Mouse (Mus musculus) neural tube, embryonic 11.5 days (tissue): ENCODE measurements around the gene Ptpdc1. TPM values are rescaled to one million over a fixed set of nuclear protein-coding genes. Genes with fewer than 3 reads are reported as not detected.
A peak's percentile ranks its signal among the peaks of the same experiment; 100 is the strongest.

Source experiments
- ATAC-seq: fragments of 200-750 bp; cut with Nextera tagmentation; 2 replicates; pipeline ENCODE4 v1.8.0; 2017; ENCODE audit warnings: moderate number of reproducible peaks, mild to moderate bottlenecking, moderate TSS enrichment, moderate library complexity; ENCODE audit not compliant: insufficient read depth, low FRiP score, low TSS enrichment
- DNase-seq: peaks from one replicate; pipeline ENCODE4 v3.0.0-alpha.2; 2015; ENCODE audit warnings: low spot score
- H3K27ac ChIP-seq: fragments of 300-500 bp; sonication (generic); 2 replicates; pipeline ENCODE4 v1.5.1; 2014; ENCODE audit warnings: low read depth, mild to moderate bottlenecking, low read length
- H3K27me3 ChIP-seq: fragments of 300-500 bp; sonication (generic); 2 replicates; pipeline ENCODE4 v1.6.1; 2014; ENCODE audit warnings: mild to moderate bottlenecking, low read length, mixed read lengths; ENCODE audit not compliant: control insufficient read depth, insufficient read depth
- H3K36me3 ChIP-seq: fragments of 300-500 bp; sonication (generic); 2 replicates; pipeline ENCODE4 v1.6.1; 2014; ENCODE audit warnings: mild to moderate bottlenecking, low read length, moderate library complexity, mixed read lengths; ENCODE audit not compliant: control insufficient read depth, insufficient read depth
- H3K4me1 ChIP-seq: fragments of 300-500 bp; sonication (generic); 2 replicates; pipeline ENCODE4 v1.6.1; 2014; ENCODE audit warnings: low read length, mixed read lengths; ENCODE audit not compliant: control insufficient read depth, insufficient read depth
- H3K4me2 ChIP-seq: fragments of 300-500 bp; sonication (generic); 2 replicates; pipeline ENCODE4 v1.6.1; 2014; ENCODE audit warnings: low read depth, mild to moderate bottlenecking, moderate library complexity
- H3K4me3 ChIP-seq: fragments of 300-500 bp; sonication (generic); 2 replicates; pipeline ENCODE4 v1.5.1; 2014; ENCODE audit warnings: low read depth, low read length
- H3K9ac ChIP-seq: fragments of 300-500 bp; sonication (generic); 2 replicates; pipeline ENCODE4 v1.6.1; 2014; ENCODE audit warnings: mild to moderate bottlenecking, low read length
- H3K9me3 ChIP-seq: fragments of 300-500 bp; sonication (generic); 2 replicates; pipeline ENCODE4 v1.6.1; 2016; ENCODE audit warnings: low read length; ENCODE audit not compliant: control insufficient read depth
- WGBS: fragments of 180-500 bp; shearing (Covaris S2); extraction: QIAGEN DNeasy Blood & Tissue Kit; methylation state at CpG from one replicate; pipeline ENCODE4 v1.1.7; 2014; 5-methylcytosine and 5-hydroxymethylcytosine counted together
- polyA plus RNA-seq: library from polyadenylated mRNA; unstranded; fragments of >200 nt; fragmentation: Nextera tagmentation; extraction: Ambion mirVana; gene quantifications from 2 replicates; pipeline ENCODE4 v1.2.1, GENCODE M21; 2014

Gene Ptpdc1
- polyA plus RNA-seq, 1 experiment from 2014 or later, result 14.5 TPM

- Histone ChIP-seq H3K4me2 (no peak overlapping the region), H3K27ac (no peak overlapping the region), H3K9me3 (no peaks in the 10 kb centered on the region), H3K4me1 (peaks cover 4% of the 10 kb centered on the region; the same call in 1 of the 2 replicates), H3K27me3 (no peaks in the 10 kb centered on the region), H3K4me3 (no peak overlapping the region), H3K9ac (no peak overlapping the region), H3K36me3 (no peaks in the 10 kb centered on the region)
- 93% methylated on average over 1 of the region's 1 CpGs for WGBS
- ATAC-seq, result no peak
- no peak for DNase-seq
Measured at GRCm38 (mm10) chr13:48572127-48572526, 53.3 kb downstream of the Ptpdc1 start.

- WGBS, result 77% methylated on average over 5 of the region's 5 CpGs
- no peak overlapping the region for H3K4me3 ChIP-seq
- H3K4me1 ChIP-seq, result peaks cover 4% of the 10 kb centered on the region; the same call in 1 of the 2 replicates
- no peaks in the 10 kb centered on the region for H3K36me3 ChIP-seq
- no peak for DNase-seq
- ATAC-seq, result no peak
- no peak overlapping the region for H3K27ac ChIP-seq
- no peaks in the 10 kb centered on the region for H3K9me3 ChIP-seq
- no peak overlapping the region for H3K9ac ChIP-seq
- no peaks in the 10 kb centered on the region for H3K27me3 ChIP-seq
- H3K4me2 ChIP-seq, result no peak overlapping the region
Measured at GRCm38 (mm10) chr13:48571298-48571697, 54.2 kb downstream of the Ptpdc1 start.

GRCm38 (mm10) chr13:48569576-48570132 lies 55.8 kb downstream of the Ptpdc1 start:
- Histone ChIP-seq H3K9me3 (no peaks in the 10 kb centered on the region), H3K4me1 (peaks cover 4% of the 10 kb centered on the region; the same call in 1 of the 2 replicates), H3K27me3 (no peaks in the 10 kb centered on the region), H3K36me3 (no peaks in the 10 kb centered on the region), H3K4me3 (no peak overlapping the region), H3K27ac (no peak overlapping the region), H3K4me2 (no peak overlapping the region), H3K9ac (no peak overlapping the region)
- 86% methylated on average over 5 of the region's 5 CpGs for WGBS
- ATAC-seq (no peak), DNase-seq (no peak)

- Histone ChIP-seq H3K27me3 (no peaks in the 10 kb centered on the region), H3K4me3 (no peak overlapping the region), H3K4me1 (no peaks in the 10 kb centered on the region), H3K36me3 (no peaks in the 10 kb centered on the region), H3K9ac (no peak overlapping the region), H3K4me2 (no peak overlapping the region), H3K27ac (no peak overlapping the region), H3K9me3 (no peaks in the 10 kb centered on the region)
- whole genome bisulfite sequencing, result 87% methylated on average over 3 of the region's 3 CpGs
- DNase-seq, result no peak
- no peak for ATAC-seq
Measured at GRCm38 (mm10) chr13:48567646-48568045, 57.8 kb downstream of the Ptpdc1 start.

GRCm38 (mm10) chr13:48566116-48566935 lies 59.1 kb downstream of the Ptpdc1 start:
- 45% methylated on average over 13 of the region's 13 CpGs for WGBS
- Histone ChIP-seq H3K27me3 (no peaks in the 10 kb centered on the region), H3K4me2 (no peak overlapping the region), H3K36me3 (no peaks in the 10 kb centered on the region), H3K9ac (0 out of 2 replicates have a peak overlapping the region, but pooled peaks have one; percentile 15), H3K4me3 (no peak overlapping the region), H3K9me3 (no peaks in the 10 kb centered on the region), H3K27ac (peak overlapping the region; percentile 65), H3K4me1 (no peaks in the 10 kb centered on the region)
- peak; percentile 81 for DNase-seq
- ATAC-seq, result peak; percentile 67; the same call in 1 of the 2 replicates

GRCm38 (mm10) chr13:48564881-48565600 lies 60.4 kb downstream of the Ptpdc1 start:
- ATAC-seq, result no peak
- no peaks in the 10 kb centered on the region for H3K36me3 ChIP-seq
- no peaks in the 10 kb centered on the region for H3K27me3 ChIP-seq
- no peak overlapping the region for H3K9ac ChIP-seq
- no peak for DNase-seq
- WGBS, result 86% methylated on average over 5 of the region's 5 CpGs
- no peaks in the 10 kb centered on the region for H3K4me1 ChIP-seq
- H3K4me2 ChIP-seq, result no peak overlapping the region
- no peak overlapping the region for H3K4me3 ChIP-seq
- H3K9me3 ChIP-seq, result no peaks in the 10 kb centered on the region
- H3K27ac ChIP-seq, result no peak overlapping the region

- ATAC-seq (no peak), DNase-seq (no peak)
- Histone ChIP-seq H3K27ac (no peak overlapping the region), H3K4me2 (no peak overlapping the region), H3K36me3 (no peaks in the 10 kb centered on the region), H3K9ac (no peak overlapping the region), H3K27me3 (no peaks in the 10 kb centered on the region), H3K9me3 (no peaks in the 10 kb centered on the region), H3K4me3 (no peak overlapping the region), H3K4me1 (no peaks in the 10 kb centered on the region)
- WGBS, result 93% methylated on average over 5 of the region's 5 CpGs
Measured at GRCm38 (mm10) chr13:48562336-48562735, 63.1 kb downstream of the Ptpdc1 start.

GRCm38 (mm10) chr13:48561481-48561880 lies 64.0 kb downstream of the Ptpdc1 start:
- ATAC-seq, result no peak
- Histone ChIP-seq H3K4me2 (no peak overlapping the region), H3K9me3 (no peaks in the 10 kb centered on the region), H3K27me3 (no peaks in the 10 kb centered on the region), H3K27ac (no peak overlapping the region), H3K9ac (no peak overlapping the region), H3K4me3 (no peak overlapping the region), H3K36me3 (no peaks in the 10 kb centered on the region), H3K4me1 (no peaks in the 10 kb centered on the region)
- WGBS, result 94% methylated on average over 2 of the region's 2 CpGs
- no peak for DNase-seq
